Mouse (Mus musculus) heart, embryonic 13.5 days (tissue): ENCODE measurements around the gene Igsf8. TPM values are rescaled to one million over a fixed set of nuclear protein-coding genes. Genes with fewer than 3 reads are reported as not detected.
A peak's percentile ranks its signal among the peaks of the same experiment; 100 is the strongest.

Experiments
- ATAC-seq: fragments of 200-750 bp; cut with Nextera tagmentation; 2 replicates; pipeline ENCODE4 v1.8.0; 2017; ENCODE audit warnings: moderate TSS enrichment; ENCODE audit not compliant: insufficient number of reproducible peaks, low FRiP score, low TSS enrichment; ENCODE audit errors: extremely low read depth
- H3K27ac ChIP-seq: fragments of 300-500 bp; sonication (generic); replicated peaks from 2 replicates; pipeline ENCODE4 v1.5.1; 2015; ENCODE audit warnings: moderate library complexity, mild to moderate bottlenecking, inconsistent platforms
- H3K27me3 ChIP-seq: fragments of 300-500 bp; sonication (generic); replicated peaks from 2 replicates; pipeline ENCODE4 v1.6.1; 2015; ENCODE audit warnings: mild to moderate bottlenecking, inconsistent platforms
- H3K36me3 ChIP-seq: fragments of 300-500 bp; sonication (generic); 2 replicates; pipeline ENCODE4 v1.6.1; 2015; ENCODE audit warnings: mild to moderate bottlenecking, inconsistent platforms
- H3K4me1 ChIP-seq: fragments of 300-500 bp; sonication (generic); 2 replicates; pipeline ENCODE4 v1.6.1; 2015; ENCODE audit warnings: inconsistent platforms
- H3K4me2 ChIP-seq: fragments of 300-500 bp; sonication (generic); 2 replicates; pipeline ENCODE4 v1.6.1; 2015; ENCODE audit warnings: inconsistent platforms, mild to moderate bottlenecking, moderate library complexity
- H3K4me3 ChIP-seq: fragments of 300-500 bp; sonication (generic); 2 replicates; pipeline ENCODE4 v1.5.1; 2015; ENCODE audit warnings: moderate library complexity, mild to moderate bottlenecking, inconsistent platforms
- H3K9ac ChIP-seq: fragments of 300-500 bp; sonication (generic); 2 replicates; pipeline ENCODE4 v1.6.1; 2015; ENCODE audit warnings: inconsistent platforms, mild to moderate bottlenecking, moderate library complexity
- H3K9me3 ChIP-seq: fragments of 300-500 bp; sonication (generic); 2 replicates; pipeline ENCODE4 v1.6.1; 2016; ENCODE audit warnings: inconsistent platforms
- WGBS: fragments of 180-500 bp; shearing (Covaris S2); methylation state at CpG from one replicate; pipeline ENCODE4 v1.1.7; 2015; ENCODE audit warnings: mixed read lengths; 5-methylcytosine and 5-hydroxymethylcytosine counted together
- polyA plus RNA-seq: library from polyadenylated mRNA; unstranded; fragments of >200 nt; fragmentation: Nextera tagmentation; extraction: Ambion mirVana; gene quantifications from 2 replicates; pipeline ENCODE4 v1.2.1, GENCODE M21; 2015

Gene Igsf8
- polyA plus RNA-seq, 1 experiment from 2014 or later: 27.8 TPM

DNA sequence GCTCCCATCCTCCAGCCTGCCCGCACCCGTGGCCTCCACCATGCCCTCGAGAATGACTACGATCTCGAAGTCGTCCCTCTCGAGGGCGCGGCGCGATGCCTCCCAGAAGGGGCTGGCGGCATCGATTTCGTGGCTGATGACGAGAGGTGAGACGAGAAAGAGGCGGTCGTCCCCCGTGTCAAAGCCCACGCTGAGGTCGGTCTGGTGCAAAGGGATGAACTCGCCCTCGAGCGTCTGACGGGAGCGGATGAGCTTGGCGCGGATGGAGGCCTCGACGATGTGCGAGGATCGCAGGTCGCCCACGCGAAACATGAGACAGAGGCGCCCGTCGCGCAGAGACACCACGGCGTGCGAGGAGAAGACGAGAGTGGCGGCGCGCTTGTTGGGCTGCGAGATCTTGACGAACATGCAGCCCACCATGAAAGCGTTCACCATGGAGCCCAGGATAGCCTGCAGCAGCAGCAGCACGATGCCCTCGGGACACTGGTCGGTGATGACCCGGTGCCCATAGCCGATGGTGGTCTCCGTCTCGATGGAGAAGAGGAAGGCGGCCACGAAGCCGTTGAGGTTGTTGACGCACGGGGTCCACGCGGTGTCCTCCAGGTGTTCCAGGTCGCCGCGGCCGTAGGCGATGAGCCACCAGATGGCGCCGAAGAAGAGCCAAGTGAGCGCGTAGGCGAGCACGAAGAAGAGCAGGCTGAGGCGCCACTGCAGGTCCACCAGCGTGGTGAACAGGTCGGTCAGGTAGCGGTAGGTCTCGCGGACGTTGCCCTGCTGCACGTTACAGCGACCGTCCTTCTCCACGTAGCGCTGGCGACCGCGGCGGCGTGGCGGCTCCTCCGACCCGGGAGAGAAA, 64.5 kb downstream of the Igsf8 start:
- H3K27ac ChIP-seq: no peak overlapping the region
- ATAC-seq: no peak
- H3K4me1 ChIP-seq: peaks cover 10% of the 10 kb centered on the region; the same call in 1 of the 2 replicates
- no peaks in the 10 kb centered on the region for H3K36me3 ChIP-seq
- peak overlapping the region; percentile 66 for H3K9ac ChIP-seq
- peaks cover 92% of the 10 kb centered on the region for H3K27me3 ChIP-seq
- 18% methylated on average over 94 of the region's 94 CpGs for WGBS
- peak overlapping the region; percentile 52 for H3K4me3 ChIP-seq
- H3K4me2 ChIP-seq: peak overlapping the region; percentile 81
- H3K9me3 ChIP-seq: peaks cover 5% of the 10 kb centered on the region; the same call in 1 of the 2 replicates

DNA sequence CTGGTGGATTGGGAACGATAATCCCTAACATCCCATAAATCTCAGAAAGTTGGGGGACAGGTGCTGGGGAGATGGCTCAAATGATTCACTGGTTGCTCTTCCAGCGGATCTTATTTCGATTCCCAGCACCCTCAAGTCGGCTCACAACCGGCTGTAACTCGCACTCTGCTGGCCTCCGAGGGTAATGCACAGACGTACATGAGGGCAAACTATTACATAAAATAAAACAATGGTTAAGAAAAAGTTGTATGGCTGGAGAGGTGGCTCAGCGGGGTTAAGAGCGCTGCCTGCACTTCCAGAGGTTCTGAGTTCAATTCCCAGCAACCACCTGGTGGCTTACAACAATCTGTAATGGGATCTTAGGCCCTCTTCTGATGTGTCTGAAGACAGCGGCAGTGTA, 65.2 kb downstream of the Igsf8 start:
- no peak overlapping the region for H3K27ac ChIP-seq
- H3K9me3 ChIP-seq: peaks cover 5% of the 10 kb centered on the region; the same call in 1 of the 2 replicates
- peak overlapping the region; percentile 52 for H3K4me3 ChIP-seq
- peak overlapping the region; percentile 81 for H3K4me2 ChIP-seq
- no peak for ATAC-seq
- H3K4me1 ChIP-seq: peaks cover 10% of the 10 kb centered on the region; the same call in 1 of the 2 replicates
- H3K9ac ChIP-seq: peak overlapping the region; percentile 66; the same call in 1 of the 2 replicates
- H3K36me3 ChIP-seq: no peaks in the 10 kb centered on the region
- H3K27me3 ChIP-seq: peaks cover 96% of the 10 kb centered on the region
- WGBS: 46% methylated on average over 11 of the region's 11 CpGs

- Histone ChIP-seq H3K4me3 (no peak overlapping the region), H3K36me3 (no peaks in the 10 kb centered on the region), H3K4me2 (no peak overlapping the region), H3K9me3 (peaks cover 5% of the 10 kb centered on the region; the same call in 1 of the 2 replicates), H3K4me1 (peaks cover 10% of the 10 kb centered on the region; the same call in 1 of the 2 replicates), H3K9ac (no peak overlapping the region), H3K27ac (no peak overlapping the region), H3K27me3 (peaks cover 94% of the 10 kb centered on the region)
- WGBS: 74% methylated on average over 16 of the region's 16 CpGs
- no peak for ATAC-seq
Observed at GRCm38 (mm10) chr1:172327206-172328001, 66.0 kb downstream of the Igsf8 start.

DNA sequence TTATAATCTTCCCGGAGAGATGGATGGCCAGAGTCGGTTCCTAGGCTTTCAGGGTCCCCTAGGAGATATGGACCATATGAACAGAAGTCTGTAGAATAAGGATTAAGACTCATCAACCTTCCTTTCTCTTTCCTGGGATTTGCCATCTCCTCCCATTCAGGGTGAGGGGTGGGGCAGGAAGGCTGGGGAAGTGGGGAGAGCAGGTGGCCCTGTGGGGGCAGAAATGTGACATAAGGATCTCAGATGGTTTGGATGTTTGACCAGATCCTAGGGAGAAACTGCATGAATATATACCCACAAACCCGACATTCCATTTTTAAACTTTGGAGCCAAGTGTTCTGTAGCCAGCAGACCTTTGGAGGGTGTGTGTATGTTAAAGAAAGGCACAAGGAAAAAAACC, 66.6 kb downstream of the Igsf8 start:
- ATAC-seq: no peak
- Histone ChIP-seq H3K27me3 (peaks cover 93% of the 10 kb centered on the region), H3K36me3 (no peaks in the 10 kb centered on the region), H3K27ac (no peak overlapping the region), H3K4me1 (peaks cover 10% of the 10 kb centered on the region; the same call in 1 of the 2 replicates), H3K9me3 (peaks cover 5% of the 10 kb centered on the region; the same call in 1 of the 2 replicates), H3K4me2 (no peak overlapping the region), H3K4me3 (no peak overlapping the region), H3K9ac (no peak overlapping the region)
- WGBS: 66% methylated on average over 3 of the region's 3 CpGs

DNA sequence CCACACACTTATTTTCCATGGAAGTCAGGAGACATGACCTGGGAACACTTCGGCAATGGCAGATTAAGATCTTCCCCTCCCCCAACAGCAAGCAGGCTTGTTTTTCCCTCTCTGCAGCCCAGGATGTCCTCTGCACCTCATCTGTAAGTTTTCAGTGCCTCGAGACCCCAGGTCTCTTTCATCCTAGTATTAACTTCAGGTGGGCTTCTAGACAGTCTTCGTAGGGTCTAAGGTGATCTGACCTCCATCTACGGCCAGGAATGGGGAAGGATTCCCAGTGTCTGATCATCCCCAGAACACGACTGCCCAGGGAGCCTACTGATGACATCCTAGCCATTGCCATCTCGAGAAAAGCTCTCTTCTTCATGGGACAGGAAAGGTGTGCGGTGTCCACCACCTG, 67.0 kb downstream of the Igsf8 start:
- Histone ChIP-seq H3K4me3 (no peak overlapping the region), H3K27me3 (peaks cover 93% of the 10 kb centered on the region), H3K9me3 (peaks cover 5% of the 10 kb centered on the region; the same call in 1 of the 2 replicates), H3K27ac (no peak overlapping the region), H3K9ac (no peak overlapping the region), H3K4me2 (no peak overlapping the region), H3K4me1 (peaks cover 10% of the 10 kb centered on the region; the same call in 1 of the 2 replicates), H3K36me3 (no peaks in the 10 kb centered on the region)
- no peak for ATAC-seq
- WGBS: 60% methylated on average over 7 of the region's 7 CpGs

- no peak for ATAC-seq
- WGBS: 17% methylated on average over 9 of the region's 9 CpGs
- peaks cover 5% of the 10 kb centered on the region; the same call in 1 of the 2 replicates for H3K9me3 ChIP-seq
Observed at GRCm38 (mm10) chr1:172329131-172329530, 67.7 kb downstream of the Igsf8 start, which contains the start of gene Kcnj9. Kcnj9 (minus strand) TSS chr1:172329318.

DNA sequence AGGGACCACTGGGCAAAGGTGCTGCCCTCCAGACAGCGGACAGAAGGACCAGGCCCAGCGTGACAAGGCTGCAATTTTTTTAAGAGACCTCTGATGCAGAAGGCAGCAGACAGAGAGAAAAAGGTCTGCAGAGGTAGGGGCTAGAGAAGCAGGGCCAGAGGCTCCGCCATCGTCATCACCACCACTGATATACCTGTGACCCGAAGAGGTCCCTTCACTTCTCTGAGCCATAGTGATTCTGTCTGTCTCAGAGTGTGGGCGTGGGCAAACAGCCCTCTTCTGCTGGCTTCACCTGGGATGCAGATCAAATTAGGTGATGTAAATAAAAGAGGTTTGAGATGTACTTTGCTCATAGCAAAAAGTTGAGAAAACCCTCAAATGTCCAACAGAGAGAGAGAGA, 68.2 kb downstream of the Igsf8 start:
- peaks cover 10% of the 10 kb centered on the region; the same call in 1 of the 2 replicates for H3K4me1 ChIP-seq
- H3K9ac ChIP-seq: no peak overlapping the region
- 58% methylated on average over 6 of the region's 6 CpGs for WGBS
- H3K4me3 ChIP-seq: no peak overlapping the region
- H3K27me3 ChIP-seq: peaks cover 96% of the 10 kb centered on the region
- no peaks in the 10 kb centered on the region for H3K36me3 ChIP-seq
- ATAC-seq: no peak
- H3K9me3 ChIP-seq: peaks cover 5% of the 10 kb centered on the region; the same call in 1 of the 2 replicates
- H3K27ac ChIP-seq: no peak overlapping the region
- no peak overlapping the region for H3K4me2 ChIP-seq

More at GRCm38 (mm10) chr1:172329131-172329530, 67.7 kb downstream of the Igsf8 start, which contains the start of gene Kcnj9:
- Histone ChIP-seq H3K27ac (no peak within 1 kb of the TSS), H3K9ac (no peak within 1 kb of the TSS; the same call in 1 of the 2 replicates), H3K36me3 (no peaks in the 10 kb centered on the region), H3K4me2 (no peak within 1 kb of the TSS), H3K4me3 (no peak within 1 kb of the TSS), H3K4me1 (peaks cover 10% of the 10 kb centered on the region; the same call in 1 of the 2 replicates), H3K27me3 (peaks cover 96% of the 10 kb centered on the region)

DNA sequence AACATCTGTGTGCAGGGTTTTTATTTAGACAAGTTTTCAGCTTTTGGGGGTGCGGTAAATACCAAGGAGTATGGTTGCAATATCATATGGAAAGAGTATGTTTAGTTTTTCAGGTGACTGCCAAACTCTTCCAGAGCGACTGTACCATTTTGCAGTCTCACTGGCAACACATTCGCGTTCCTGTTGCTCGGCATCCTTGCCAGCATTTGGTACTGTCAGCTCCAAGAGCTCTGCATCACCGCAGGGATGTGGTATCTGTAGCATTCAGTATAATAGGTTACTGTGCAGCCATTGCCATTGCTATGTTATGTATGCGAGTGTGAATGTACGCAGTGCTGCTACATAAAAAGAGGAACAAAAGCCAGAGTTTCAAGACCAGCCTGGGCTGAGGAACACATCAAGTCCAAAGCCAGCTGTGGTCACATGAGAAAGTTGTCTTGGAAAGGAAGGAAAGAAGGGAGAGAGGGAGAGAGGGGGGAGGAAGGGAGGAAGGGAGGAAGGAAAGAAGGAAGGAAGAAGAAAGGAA, 70.0 kb downstream of the Igsf8 start:
- no peaks in the 10 kb centered on the region for H3K36me3 ChIP-seq
- 0 out of 2 replicates have a peak, but pooled peaks cover under 1% of the 10 kb centered on the region for H3K4me1 ChIP-seq
- peaks cover 3% of the 10 kb centered on the region; the same call in 1 of the 2 replicates for H3K9me3 ChIP-seq
- no peak overlapping the region for H3K4me2 ChIP-seq
- no peak overlapping the region for H3K27ac ChIP-seq
- WGBS: 68% methylated on average over 8 of the region's 8 CpGs
- no peak for ATAC-seq
- no peak overlapping the region for H3K9ac ChIP-seq
- H3K27me3 ChIP-seq: peaks cover 98% of the 10 kb centered on the region
- H3K4me3 ChIP-seq: no peak overlapping the region

GRCm38 (mm10) chr1:172332925-172333324, 71.5 kb downstream of the Igsf8 start:
- no peak overlapping the region for H3K4me3 ChIP-seq
- H3K9ac ChIP-seq: no peak overlapping the region
- no peak for ATAC-seq
- no peak overlapping the region for H3K4me2 ChIP-seq
- H3K27ac ChIP-seq: no peak overlapping the region
- no peaks in the 10 kb centered on the region for H3K9me3 ChIP-seq
- 71% methylated on average over 2 of the region's 2 CpGs for WGBS
- H3K36me3 ChIP-seq: no peaks in the 10 kb centered on the region
- no peaks in the 10 kb centered on the region for H3K4me1 ChIP-seq
- peaks cover 97% of the 10 kb centered on the region for H3K27me3 ChIP-seq

GRCm38 (mm10) chr1:172333512-172333911, 72.1 kb downstream of the Igsf8 start:
- H3K4me2 ChIP-seq: no peak overlapping the region
- no peak for ATAC-seq
- no peaks in the 10 kb centered on the region for H3K36me3 ChIP-seq
- H3K4me1 ChIP-seq: no peaks in the 10 kb centered on the region
- H3K4me3 ChIP-seq: no peak overlapping the region
- no peaks in the 10 kb centered on the region for H3K9me3 ChIP-seq
- H3K27ac ChIP-seq: no peak overlapping the region
- peaks cover 97% of the 10 kb centered on the region for H3K27me3 ChIP-seq
- 22% methylated on average over 3 of the region's 3 CpGs for whole genome bisulfite sequencing
- no peak overlapping the region for H3K9ac ChIP-seq

DNA sequence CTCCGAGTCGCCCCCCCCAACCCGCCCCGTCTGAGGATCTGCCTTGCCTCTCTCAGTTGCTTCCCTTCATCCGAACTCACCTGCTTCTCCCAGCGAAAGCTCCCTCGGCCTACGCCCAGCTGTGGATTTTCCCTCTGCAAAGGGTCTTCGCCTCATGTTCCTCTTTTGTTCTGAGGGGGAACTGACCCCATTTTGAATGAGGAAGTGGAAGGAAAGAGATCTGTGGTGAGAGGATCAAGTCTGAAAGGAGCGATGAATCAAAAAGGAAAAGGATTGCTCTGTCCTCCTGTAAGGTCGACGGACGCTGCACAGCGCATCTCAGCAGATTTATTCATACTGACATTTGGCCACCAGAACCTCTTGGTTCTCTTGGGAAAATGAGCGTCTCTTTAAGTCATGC, 74.4 kb downstream of the Igsf8 start:
- 67% methylated on average over 15 of the region's 15 CpGs for WGBS
- Histone ChIP-seq H3K9me3 (no peaks in the 10 kb centered on the region), H3K36me3 (no peaks in the 10 kb centered on the region), H3K4me2 (no peak overlapping the region), H3K27ac (no peak overlapping the region), H3K4me1 (peaks cover 5% of the 10 kb centered on the region), H3K9ac (no peak overlapping the region), H3K4me3 (no peak overlapping the region), H3K27me3 (peaks cover 96% of the 10 kb centered on the region)
- ATAC-seq: no peak
